Mouse (Mus musculus): Measurements from ENCODE around the gene Gjb2. TPM values are rescaled to one million over a fixed set of nuclear protein-coding genes. Genes with fewer than 3 reads are reported as not detected.

Gjb2 gene
- total and polyA plus RNA-seq, 2 experiments from 2014 or later: 9.9 to 19.1 TPM

DNA sequence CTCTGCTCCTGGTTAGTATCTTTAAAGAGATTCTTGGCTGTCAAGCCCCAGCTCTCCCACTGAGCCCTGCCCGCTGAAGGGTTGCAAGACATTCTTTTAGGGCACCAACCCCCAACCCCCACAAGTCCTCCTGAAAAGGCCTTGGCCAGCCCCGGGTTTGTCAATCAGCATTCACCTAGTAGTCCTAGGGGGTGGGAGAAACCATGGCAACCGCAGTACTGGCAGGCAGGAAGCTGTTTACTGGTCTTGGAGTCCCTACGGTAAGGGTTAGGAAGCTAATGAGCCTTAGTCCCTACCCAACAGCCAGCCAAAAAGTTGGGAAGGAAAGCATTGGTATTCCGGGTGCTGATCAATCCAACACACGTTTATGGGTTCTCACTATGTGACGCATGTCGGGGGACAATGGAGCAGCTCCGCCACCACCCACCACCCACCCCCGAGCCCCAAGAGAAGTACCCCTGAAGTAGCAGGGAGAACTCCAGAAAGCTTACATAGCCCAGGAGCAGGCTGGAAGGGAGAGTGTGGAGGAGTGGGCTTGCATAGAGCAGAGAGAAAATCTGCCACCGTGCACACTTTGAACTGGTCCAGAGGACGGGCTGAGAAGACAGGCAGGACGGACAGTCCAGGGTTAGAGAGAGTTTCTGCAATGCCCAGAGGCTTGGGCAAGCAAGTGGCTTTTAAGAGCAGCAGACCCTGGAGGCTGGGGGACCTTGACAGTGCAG, 11.5 kb upstream of the Gjb2 start, which contains the start of gene Gm4491:
TSS of gene Gm4491 (minus strand) at position 61 of the 722 bp plus-strand sequence.
- no peak within 1 kb of the TSS for H3K4me3 ChIP-seq (ENCODE audit: low read length)
- no peaks in the 10 kb centered on the region for H3K36me3 ChIP-seq (ENCODE audit: insufficient read depth, low read length)
- TF ChIP-seq CTCF (IDR thresholded peaks at IDR 0.05; ENCODE audit: low read depth): no peak
- no peak within 1 kb of the TSS for H3K9ac ChIP-seq (replicated peaks; ENCODE audit: low read length)
- DNase-seq (ENCODE audit: low spot score) (peak; percentile 77), ATAC-seq (peak; percentile 96)
- peak within 1 kb of the TSS; percentile 34 for H3K4me2 ChIP-seq (ENCODE audit: low read depth, low read length)
- peaks cover 7% of the 10 kb centered on the region for H3K4me1 ChIP-seq (ENCODE audit: insufficient read depth, low read length)
- H3K27ac ChIP-seq: peak within 1 kb of the TSS; percentile 69
- H3K9me3 ChIP-seq (ENCODE audit: low read length): no peaks in the 10 kb centered on the region
- H3K27me3 ChIP-seq (ENCODE audit: insufficient read depth, low read length): no peaks in the 10 kb centered on the region
- 4% methylated on average over 13 of the region's 13 CpGs for WGBS

DNA sequence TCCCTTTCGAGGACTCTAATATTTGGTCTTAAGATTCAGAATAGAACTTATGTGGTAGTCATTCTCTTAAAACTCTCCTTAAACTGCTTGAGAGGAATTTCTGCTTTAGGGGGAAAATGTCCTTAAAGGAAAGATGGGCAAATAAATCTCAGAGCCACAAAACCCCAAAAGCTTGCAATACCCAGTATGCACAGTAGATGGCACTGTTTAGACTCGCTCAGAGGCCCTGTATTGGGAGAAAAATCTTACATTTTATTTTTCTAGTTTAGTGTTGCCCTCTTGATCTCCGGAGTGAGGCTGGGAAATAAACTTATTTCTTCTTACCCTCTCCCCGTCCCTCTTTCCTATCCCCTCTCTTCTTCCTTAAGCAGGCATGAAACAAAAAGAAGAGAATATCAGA, 4.7 kb upstream of the Gjb2 start:
- ATAC-seq (no peak), DNase-seq (ENCODE audit: low spot score) (peak; percentile 81)
- Histone ChIP-seq H3K9me3 (ENCODE audit: low read length) (no peaks in the 10 kb centered on the region), H3K4me2 (ENCODE audit: low read depth, low read length) (no peak overlapping the region), H3K36me3 (ENCODE audit: insufficient read depth, low read length) (no peaks in the 10 kb centered on the region), H3K27ac (no peak overlapping the region), H3K27me3 (ENCODE audit: insufficient read depth, low read length) (peaks cover 32% of the 10 kb centered on the region), H3K4me3 (ENCODE audit: low read length) (no peak overlapping the region), H3K9ac (replicated peaks; ENCODE audit: low read length) (no peak overlapping the region), H3K4me1 (ENCODE audit: insufficient read depth, low read length) (no peaks in the 10 kb centered on the region)
- WGBS: 5% methylated on average over 4 of the region's 4 CpGs
- peak; percentile 88 for TF ChIP-seq CTCF (IDR thresholded peaks at IDR 0.05; ENCODE audit: low read depth)

DNA sequence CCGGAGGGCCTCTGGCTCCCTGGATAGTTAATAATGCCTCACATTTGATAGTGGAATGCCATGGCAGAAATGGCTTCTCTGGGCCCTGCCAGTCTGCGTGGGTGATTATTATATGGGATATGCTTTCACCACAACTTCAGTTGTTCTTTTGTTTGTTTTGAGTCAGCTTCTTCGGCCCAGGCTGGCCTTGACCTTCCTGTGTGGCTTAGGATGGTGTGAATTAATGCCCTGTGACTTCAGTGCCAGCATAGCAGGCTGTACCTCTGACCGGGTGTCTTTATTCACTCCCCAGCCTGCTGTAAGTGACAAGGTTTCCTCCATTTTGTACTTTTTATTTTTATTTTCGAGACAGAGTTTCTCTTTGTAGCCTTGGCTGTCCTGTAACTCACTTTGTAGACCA, 3.4 kb upstream of the Gjb2 start:
- no peak for TF ChIP-seq CTCF (IDR thresholded peaks at IDR 0.05; ENCODE audit: low read depth)
- H3K4me1 ChIP-seq (ENCODE audit: insufficient read depth, low read length): no peaks in the 10 kb centered on the region
- ATAC-seq (no peak), DNase-seq (ENCODE audit: low spot score) (no peak)
- H3K9me3 ChIP-seq (ENCODE audit: low read length): no peaks in the 10 kb centered on the region
- no peaks in the 10 kb centered on the region for H3K36me3 ChIP-seq (ENCODE audit: insufficient read depth, low read length)
- H3K27ac ChIP-seq: no peak overlapping the region
- no peak overlapping the region for H3K9ac ChIP-seq (replicated peaks; ENCODE audit: low read length)
- peaks cover 34% of the 10 kb centered on the region for H3K27me3 ChIP-seq (ENCODE audit: insufficient read depth, low read length)
- WGBS: 66% methylated on average over 5 of the region's 5 CpGs
- H3K4me2 ChIP-seq (ENCODE audit: low read depth, low read length): no peak overlapping the region
- no peak overlapping the region for H3K4me3 ChIP-seq (ENCODE audit: low read length)

DNA sequence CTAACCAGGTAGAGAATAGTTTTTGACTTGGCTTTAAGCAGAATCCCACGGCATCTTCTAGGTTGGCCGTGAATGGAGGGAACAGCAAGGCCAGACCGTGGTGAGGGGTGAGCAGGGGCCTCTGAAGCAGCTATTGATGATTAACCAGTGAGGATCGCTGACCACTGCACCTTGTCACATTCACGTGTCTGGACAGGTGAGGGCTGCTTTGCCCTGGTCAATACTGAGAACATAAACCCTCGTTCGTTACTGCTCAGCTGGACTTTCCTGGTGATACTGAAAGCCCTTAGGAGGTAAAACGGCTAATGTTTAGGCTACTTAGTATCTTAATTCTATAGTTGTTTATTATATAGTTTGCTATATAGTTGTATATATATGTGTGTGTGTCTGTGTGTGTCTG, 2.6 kb upstream of the Gjb2 start:
- H3K36me3 ChIP-seq (ENCODE audit: insufficient read depth, low read length): no peaks in the 10 kb centered on the region
- H3K9ac ChIP-seq (replicated peaks; ENCODE audit: low read length): no peak overlapping the region
- H3K4me3 ChIP-seq (ENCODE audit: low read length): no peak overlapping the region
- 85% methylated on average over 8 of the region's 8 CpGs for whole genome bisulfite sequencing
- H3K4me2 ChIP-seq (ENCODE audit: low read depth, low read length): no peak overlapping the region
- H3K27ac ChIP-seq: no peak overlapping the region
- TF ChIP-seq CTCF (IDR thresholded peaks at IDR 0.05; ENCODE audit: low read depth): no peak
- no peak for DNase-seq (ENCODE audit: low spot score)
- H3K9me3 ChIP-seq (ENCODE audit: low read length): no peaks in the 10 kb centered on the region
- peaks cover 35% of the 10 kb centered on the region for H3K27me3 ChIP-seq (ENCODE audit: insufficient read depth, low read length)
- no peak for ATAC-seq
- no peaks in the 10 kb centered on the region for H3K4me1 ChIP-seq (ENCODE audit: insufficient read depth, low read length)

DNA sequence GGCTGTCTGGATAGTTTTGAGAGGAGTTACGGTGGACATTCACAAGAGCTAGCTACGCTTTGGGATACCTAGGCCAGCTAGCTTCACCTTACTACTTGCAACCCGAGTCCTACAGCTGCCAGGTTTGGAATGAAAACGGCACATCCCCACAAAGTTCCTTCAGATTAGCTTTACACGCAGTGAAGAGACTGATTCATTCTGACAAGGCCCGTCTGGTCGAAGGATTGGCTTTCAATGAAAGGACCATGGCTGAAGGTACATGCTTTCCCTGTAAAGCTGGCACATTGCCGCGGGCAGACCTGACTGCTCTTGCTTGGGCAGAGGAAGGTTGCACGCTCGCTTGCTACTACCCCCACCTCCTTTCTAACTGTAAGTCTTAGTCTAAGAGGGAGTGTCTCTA, 1.2 kb upstream of the Gjb2 start:
- no peaks in the 10 kb centered on the region for H3K36me3 ChIP-seq (ENCODE audit: insufficient read depth, low read length)
- H3K4me2 ChIP-seq (ENCODE audit: low read depth, low read length): no peak overlapping the region
- no peak for TF ChIP-seq CTCF (IDR thresholded peaks at IDR 0.05; ENCODE audit: low read depth)
- no peak overlapping the region for H3K27ac ChIP-seq
- ATAC-seq: no peak
- H3K9ac ChIP-seq (replicated peaks; ENCODE audit: low read length): no peak overlapping the region
- H3K4me1 ChIP-seq (ENCODE audit: insufficient read depth, low read length): no peaks in the 10 kb centered on the region
- 54% methylated on average over 11 of the region's 11 CpGs for WGBS
- H3K27me3 ChIP-seq (ENCODE audit: insufficient read depth, low read length): peaks cover 40% of the 10 kb centered on the region
- H3K9me3 ChIP-seq (ENCODE audit: low read length): no peaks in the 10 kb centered on the region
- H3K4me3 ChIP-seq (ENCODE audit: low read length): no peak overlapping the region
- no peak for DNase-seq (ENCODE audit: low spot score)

DNA sequence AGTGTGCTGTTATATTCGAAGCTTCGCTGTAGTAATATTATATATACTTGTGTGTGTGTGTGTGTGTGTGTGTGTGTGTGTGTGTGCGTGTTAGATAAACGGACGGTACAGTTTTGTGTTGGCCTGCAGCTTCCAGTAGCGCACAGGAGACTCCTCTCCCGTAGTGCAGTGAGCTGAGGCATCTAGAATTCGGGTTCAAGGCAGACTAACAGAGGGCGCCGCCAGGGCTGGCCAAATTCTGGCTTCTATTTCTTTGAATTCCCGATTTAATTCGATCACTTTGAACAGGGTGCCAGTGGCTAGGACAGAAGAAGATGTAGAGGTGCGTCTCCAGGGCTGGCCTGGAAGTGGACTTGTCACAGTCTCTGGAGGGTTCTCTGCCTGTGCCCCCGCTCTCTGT, 609 bp upstream of the Gjb2 start:
- peaks cover 40% of the 10 kb centered on the region for H3K27me3 ChIP-seq (ENCODE audit: insufficient read depth, low read length)
- no peak for DNase-seq (ENCODE audit: low spot score)
- peak overlapping the region; percentile 100 for H3K4me2 ChIP-seq (ENCODE audit: low read depth, low read length)

DNA sequence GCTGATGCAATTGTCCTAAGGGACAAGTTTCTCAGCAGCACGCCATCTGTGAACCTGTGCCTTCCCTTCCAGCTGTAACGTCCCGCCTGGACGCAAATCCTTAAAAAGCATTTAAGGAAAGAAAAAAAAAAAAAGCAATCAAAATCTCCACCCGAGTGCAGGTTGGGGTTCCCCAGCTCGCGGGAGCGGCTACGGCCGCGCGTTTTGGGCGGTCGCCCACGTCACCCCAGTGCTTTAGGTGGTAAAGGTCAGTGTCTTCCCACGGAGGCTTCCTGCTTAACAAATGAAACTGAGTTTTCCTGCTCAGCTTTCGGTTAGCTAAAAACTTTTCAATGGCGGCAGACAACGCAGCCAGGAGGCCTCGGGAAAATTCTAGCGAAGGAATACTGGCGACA, 794 bp downstream of the Gjb2 start:
- WGBS: 2% methylated on average over 22 of the region's 22 CpGs

More for the DNA sequence above, 609 bp upstream of the Gjb2 start:
- 10% methylated on average over 14 of the region's 14 CpGs for WGBS
- Histone ChIP-seq H3K9me3 (ENCODE audit: low read length) (no peaks in the 10 kb centered on the region), H3K9ac (replicated peaks; ENCODE audit: low read length) (no peak overlapping the region), H3K4me3 (ENCODE audit: low read length) (peak overlapping the region; percentile 65; the same call in 1 of the 2 replicates), H3K4me1 (ENCODE audit: insufficient read depth, low read length) (no peaks in the 10 kb centered on the region), H3K36me3 (ENCODE audit: insufficient read depth, low read length) (no peaks in the 10 kb centered on the region), H3K27ac (no peak overlapping the region)
- 0 out of 2 replicates have a peak, but pooled peaks have one; percentile 18 for ATAC-seq
- no peak for TF ChIP-seq CTCF (IDR thresholded peaks at IDR 0.05; ENCODE audit: low read depth)

More for the DNA sequence above, 794 bp downstream of the Gjb2 start:
- H3K4me1 ChIP-seq (ENCODE audit: insufficient read depth, low read length): no peaks in the 10 kb centered on the region
- peaks cover 40% of the 10 kb centered on the region for H3K27me3 ChIP-seq (ENCODE audit: insufficient read depth, low read length)
- H3K36me3 ChIP-seq (ENCODE audit: insufficient read depth, low read length): no peaks in the 10 kb centered on the region
- peak overlapping the region; percentile 65 for H3K4me3 ChIP-seq (ENCODE audit: low read length)
- peak overlapping the region; percentile 100 for H3K4me2 ChIP-seq (ENCODE audit: low read depth, low read length)
- H3K9me3 ChIP-seq (ENCODE audit: low read length): no peaks in the 10 kb centered on the region
- no peak for TF ChIP-seq CTCF (IDR thresholded peaks at IDR 0.05; ENCODE audit: low read depth)
- DNase-seq (ENCODE audit: low spot score): peak; percentile 7
- H3K27ac ChIP-seq: no peak overlapping the region
- ATAC-seq: no peak
- peak overlapping the region; percentile 37 for H3K9ac ChIP-seq (replicated peaks; ENCODE audit: low read length)
